Mouse (Mus musculus) T-helper 2 cell (primary cell): ENCODE results near the gene Crat.

Experiments
- in situ Hi-C: fragments of 300-600 bp; cut with MboI, MseI; formaldehyde crosslinking; loops from one replicate; pipeline ENCODE4 v1.15.1; 2025; ENCODE audit warnings: high pct_unique_total_duplicates

The Crat gene

DNA sequence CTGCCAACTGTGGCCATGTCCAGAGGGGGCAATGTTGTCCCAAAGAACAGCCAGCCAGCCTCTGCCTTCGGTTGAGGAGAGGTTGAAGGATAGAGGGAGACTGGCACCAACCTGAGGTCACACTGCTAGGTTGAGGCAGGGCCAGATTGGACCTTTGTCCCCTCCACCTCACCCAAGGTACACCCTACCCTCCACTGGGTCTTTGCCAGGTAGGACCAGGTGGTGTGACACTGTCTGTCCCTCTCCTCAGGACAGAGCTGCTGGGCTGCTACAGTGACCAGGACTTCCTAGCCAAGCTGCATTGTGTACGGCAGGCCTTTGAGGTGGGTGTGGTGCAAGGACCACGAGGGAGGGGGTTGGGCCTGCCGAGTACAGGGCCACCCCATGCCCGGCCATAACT, 37.9 kb downstream of the Crat start:
- in situ Hi-C loops = no loop called here

- in situ Hi-C loops = no loop called here
Observed at GRCm38 (mm10) chr2:30375893-30376292, 39.7 kb downstream of the Crat start.

DNA sequence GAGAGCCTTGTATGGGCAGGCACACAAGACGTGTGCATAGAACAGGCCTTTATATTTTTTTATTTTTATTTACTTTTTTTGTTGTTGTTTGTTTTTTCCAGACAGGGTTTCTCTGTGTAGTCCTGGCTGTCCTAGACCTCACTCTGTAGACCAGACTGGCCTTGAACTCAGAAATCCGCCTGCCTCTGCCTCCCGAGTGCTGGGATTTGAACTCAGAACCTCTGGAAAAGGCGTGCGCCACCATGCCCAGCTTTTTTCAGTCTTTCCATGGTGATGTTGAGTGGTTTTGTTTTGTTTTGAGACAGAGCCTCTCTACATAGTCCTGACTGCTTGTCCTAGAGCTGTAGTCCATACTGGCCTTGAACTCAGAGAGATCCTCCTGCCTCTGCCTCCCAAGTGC, 42.9 kb downstream of the Crat start:
- in situ Hi-C loops = no loop called here

DNA sequence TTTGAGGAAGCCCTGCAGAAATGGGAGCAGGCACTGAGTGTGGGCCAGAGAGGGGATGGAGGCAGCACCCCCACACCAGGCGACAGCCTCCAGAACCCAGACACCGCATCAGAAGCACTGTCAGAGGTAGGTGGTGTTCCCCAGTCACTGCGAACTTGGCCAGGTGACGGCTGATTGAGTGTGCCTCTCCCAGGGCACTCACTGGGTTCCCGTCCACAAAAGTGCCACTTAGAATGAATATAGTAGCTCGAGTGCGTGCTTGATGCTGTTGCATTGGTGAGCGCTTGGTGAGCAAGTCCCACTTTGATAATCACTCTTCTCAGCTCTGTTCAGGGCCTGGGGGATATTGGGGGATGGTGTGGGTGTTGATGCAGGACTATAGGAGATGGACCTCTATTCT, 44.1 kb downstream of the Crat start:
- in situ Hi-C loops = no loop called here

GRCm38 (mm10) chr2:30366203-30366602, 49.4 kb downstream of the Crat start:
- in situ Hi-C loops = loop anchor here (5.0 kb wide), 1 partner anchor 41 kb away; no protein-coding TSS in a partner anchor

DNA sequence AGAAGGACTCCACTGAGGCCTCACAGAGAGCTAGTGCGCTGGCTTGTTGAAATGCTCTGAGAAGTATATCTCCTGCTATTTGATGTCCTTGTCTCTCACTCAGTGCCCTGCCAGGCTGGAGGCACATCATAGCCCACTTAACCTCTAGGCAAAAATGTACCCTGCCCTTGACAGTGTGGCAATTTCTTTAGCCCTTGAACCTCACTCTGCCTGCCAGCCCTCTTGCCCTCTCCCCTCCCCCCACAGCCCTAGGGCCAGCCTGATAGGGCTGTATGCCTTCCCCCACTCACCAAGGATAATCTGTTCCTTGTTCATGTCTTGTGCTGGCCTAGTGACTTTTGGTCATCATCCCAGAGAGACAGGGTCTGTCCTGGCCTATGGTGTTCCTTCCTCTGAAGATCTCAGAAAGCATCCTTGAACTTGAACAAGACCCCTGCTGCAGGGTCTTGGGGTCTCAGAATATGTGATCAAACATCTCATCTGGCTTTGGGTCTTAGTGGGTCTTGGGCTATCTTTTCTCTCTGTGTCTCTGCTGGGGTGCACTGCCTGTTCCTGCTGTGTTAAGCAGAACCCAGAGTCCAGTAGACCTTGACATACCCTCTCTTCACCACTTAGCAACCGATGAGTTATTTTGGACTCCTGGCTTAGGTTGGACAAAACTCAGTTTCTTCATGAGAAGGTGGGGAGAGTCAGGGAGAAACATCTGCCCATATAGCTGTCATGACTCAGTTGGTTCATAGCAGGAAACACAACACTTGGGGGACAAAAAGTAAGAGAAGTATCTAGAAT, 50.1 kb downstream of the Crat start:
- in situ Hi-C loops = loop anchor here (5.0 kb wide), 1 partner anchor 42 kb away; no protein-coding TSS in a partner anchor

- in situ Hi-C loops = no loop called here
Observed at GRCm38 (mm10) chr2:30363773-30364650, 51.6 kb downstream of the Crat start, which contains the start of gene Miga2. TSS of gene Miga2 (plus strand) at chr2:30364233.

GRCm38 (mm10) chr2:30362865-30363264, 52.7 kb downstream of the Crat start:
- in situ Hi-C loops = no loop called here

DNA sequence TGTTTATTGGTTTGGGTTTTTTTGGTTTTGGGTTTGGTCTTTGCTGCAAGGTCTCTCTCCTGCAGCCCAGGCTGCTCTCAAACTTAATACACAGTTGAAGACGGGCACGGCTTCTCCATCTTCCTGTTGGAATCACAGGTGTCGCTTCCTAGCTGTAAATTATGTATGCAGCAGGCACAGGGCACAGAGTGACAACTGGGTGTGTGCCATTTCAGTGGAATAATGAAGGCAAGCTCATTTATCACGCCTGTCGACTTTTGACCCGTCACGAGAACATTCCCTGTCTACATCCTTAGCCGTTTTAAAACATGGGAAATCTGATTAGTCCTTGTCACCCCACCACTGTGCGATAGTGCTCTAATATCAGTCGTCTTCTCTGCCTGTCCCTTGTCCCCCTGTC, 55.0 kb downstream of the Crat start:
- in situ Hi-C loops = no loop called here

- in situ Hi-C loops = no loop called here
Observed at GRCm38 (mm10) chr2:30358533-30359531, 56.8 kb downstream of the Crat start, which contains the start of gene Sh3glb2. TSS of gene Sh3glb2 (minus strand) at chr2:30359337.

DNA sequence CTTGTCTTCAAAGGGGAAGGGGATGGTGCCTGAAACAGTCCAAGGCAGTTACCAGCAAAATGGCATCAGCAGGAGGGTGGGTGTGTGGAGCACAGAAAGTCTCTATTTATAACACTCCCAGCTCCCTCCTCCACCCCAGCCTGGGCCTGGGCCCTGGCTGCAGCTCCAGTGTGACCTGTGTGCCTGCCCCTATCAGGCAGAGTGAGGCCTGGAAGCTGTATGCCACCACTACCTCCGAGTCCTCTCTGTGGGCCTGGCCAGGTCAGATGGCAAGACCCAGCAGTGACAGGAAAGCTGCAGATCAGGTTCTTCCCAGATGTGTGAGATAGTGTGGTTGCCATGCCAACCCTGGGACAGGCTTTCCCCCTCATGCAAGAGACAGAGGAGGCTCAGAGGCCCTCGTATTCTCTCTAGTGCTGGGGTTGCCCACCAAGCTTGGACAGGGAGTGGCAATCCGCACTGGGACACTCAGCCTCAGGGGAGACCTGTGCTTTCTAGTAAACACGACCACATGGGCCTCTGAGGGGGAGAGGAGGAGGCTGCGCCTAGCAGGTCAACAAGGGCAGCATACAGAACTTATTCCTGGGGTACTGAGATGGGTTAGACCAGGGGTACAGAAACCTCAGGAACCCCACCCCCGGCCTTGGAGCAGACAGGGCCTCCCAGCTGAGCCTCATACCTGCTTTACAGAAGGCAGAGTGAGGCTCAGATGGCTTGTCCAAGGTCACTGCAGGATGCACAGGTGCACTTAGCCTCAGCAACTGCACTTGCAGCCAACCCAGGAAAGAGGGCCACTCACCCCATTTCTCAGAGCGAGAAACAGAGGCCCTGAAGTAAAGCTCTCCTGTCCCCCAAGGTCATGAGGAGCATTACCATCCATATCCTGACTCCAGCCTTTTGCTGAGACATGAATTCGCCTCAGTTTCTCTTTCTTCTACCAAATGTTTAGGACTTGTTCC, 57.8 kb downstream of the Crat start:
- in situ Hi-C loops = no loop called here

GRCm38 (mm10) chr2:30356906-30357305, 58.7 kb downstream of the Crat start:
- in situ Hi-C loops = no loop called here

DNA sequence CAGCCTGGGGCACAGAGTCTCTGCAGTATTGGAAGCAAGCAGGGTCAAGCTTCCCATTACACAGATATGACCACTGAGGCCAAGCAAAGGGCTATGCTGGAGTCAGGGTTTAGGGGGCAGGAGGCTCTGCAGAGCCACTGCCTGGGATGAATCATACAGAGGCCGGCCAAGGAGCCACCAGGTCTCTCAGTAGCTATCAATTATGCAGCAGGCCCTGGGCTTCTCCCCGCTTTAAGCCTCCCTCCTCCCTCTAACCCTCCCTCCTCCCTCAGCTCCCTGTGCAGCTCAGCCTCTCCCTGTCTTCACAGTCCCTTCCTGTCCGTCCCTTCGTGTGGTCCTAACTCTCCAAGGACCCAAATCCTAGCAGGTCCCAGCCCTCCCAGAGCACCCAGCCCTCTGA, 59.3 kb downstream of the Crat start:
- in situ Hi-C loops = no loop called here

- in situ Hi-C loops = no loop called here
Observed at GRCm38 (mm10) chr2:30355861-30356260, 59.8 kb downstream of the Crat start.

DNA sequence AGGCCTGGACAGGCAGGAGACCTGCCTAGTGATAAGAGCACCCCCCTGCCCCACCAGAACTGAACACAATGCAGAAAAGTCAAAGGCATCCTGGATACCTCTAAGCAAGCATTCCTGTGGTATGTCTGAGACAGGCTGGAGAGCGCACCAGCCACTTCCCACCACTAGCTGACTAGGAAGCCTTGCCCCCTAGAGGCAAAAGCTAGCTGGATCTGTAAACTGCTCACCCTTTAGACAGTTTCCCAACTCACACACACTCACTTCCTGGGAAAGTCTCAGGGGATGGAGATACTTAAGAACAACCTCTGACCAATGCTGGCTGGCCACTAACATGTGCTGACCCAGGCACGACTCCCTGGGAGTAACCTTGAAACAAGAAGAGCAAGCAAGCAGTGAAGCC, 64.5 kb downstream of the Crat start:
- in situ Hi-C loops = no loop called here
